Mouse (Mus musculus) forebrain, embryonic 14.5 days (tissue): ENCODE results near the gene Trim38. TPM values are rescaled to one million over a fixed set of nuclear protein-coding genes. Genes with fewer than 3 reads are reported as not detected.

ENCODE experiments used
- ATAC-seq: fragments of 200-750 bp; cut with Nextera tagmentation; 2 replicates; pipeline ENCODE4 v1.8.0; 2017; ENCODE audit warnings: mild to moderate bottlenecking, moderate library complexity
- DNase-seq: peaks from one replicate; pipeline ENCODE4 v3.0.0-alpha.2; 2015; ENCODE audit warnings: low spot score
- H3K27ac ChIP-seq: fragments of 300-500 bp; sonication (generic); 2 replicates; pipeline ENCODE4 v1.5.1; 2014; ENCODE audit warnings: low read depth, mild to moderate bottlenecking, control low read depth, low read length, moderate library complexity
- H3K27me3 ChIP-seq: fragments of 300-500 bp; sonication (generic); replicated peaks from 2 replicates; pipeline ENCODE4 v1.6.1; 2014; ENCODE audit warnings: low read length, control low read depth, mixed read lengths; ENCODE audit not compliant: control insufficient read depth, insufficient read depth
- H3K36me3 ChIP-seq: fragments of 300-500 bp; sonication (generic); 2 replicates; pipeline ENCODE4 v1.6.1; 2014; ENCODE audit warnings: low read length, control low read depth; ENCODE audit not compliant: control insufficient read depth, insufficient read depth
- H3K4me1 ChIP-seq: fragments of 300-500 bp; sonication (generic); 2 replicates; pipeline ENCODE4 v1.6.1; 2014; ENCODE audit warnings: antibody characterized with exemption, low read length, control low read depth; ENCODE audit not compliant: control insufficient read depth, insufficient read depth
- H3K4me2 ChIP-seq: fragments of 300-500 bp; sonication (generic); 2 replicates; pipeline ENCODE4 v1.6.1; 2014; ENCODE audit warnings: mild to moderate bottlenecking, control low read depth, low read length
- H3K4me3 ChIP-seq: fragments of 300-500 bp; sonication (generic); 2 replicates; pipeline ENCODE4 v1.5.1; 2014; ENCODE audit warnings: low read depth, low read length, control low read depth
- H3K9ac ChIP-seq: fragments of 300-500 bp; sonication (generic); 2 replicates; pipeline ENCODE4 v1.6.1; 2014; ENCODE audit warnings: mild to moderate bottlenecking, low read length, control low read depth, moderate library complexity
- H3K9me3 ChIP-seq: fragments of 300-500 bp; sonication (generic); replicated peaks from 2 replicates; pipeline ENCODE4 v1.6.1; 2016; ENCODE audit warnings: low read length, control low read depth, mixed read lengths; ENCODE audit not compliant: control insufficient read depth
- WGBS: fragments of 180-500 bp; shearing (Covaris S2); extraction: QIAGEN DNeasy Blood & Tissue Kit; methylation state at CpG from one replicate; pipeline ENCODE4 v1.1.7; 2014; 5-methylcytosine and 5-hydroxymethylcytosine counted together
- microRNA-seq: library from miRNA; unstranded; fragments of <30 nt; microRNA quantifications from one replicate; pipeline ENCODE4, GENCODE M21; 2016
- polyA plus RNA-seq: library from polyadenylated mRNA; unstranded; fragments of >200 nt; fragmentation: Nextera tagmentation; extraction: Ambion mirVana; gene quantifications from 2 replicates; pipeline ENCODE4 v1.2.1, GENCODE M21; 2014

Gene Trim38
- polyA plus RNA-seq, 1 experiment from 2014 or later: not detected

- H3K9ac ChIP-seq: no peak overlapping the region
- no peaks in the 10 kb centered on the region for H3K4me1 ChIP-seq
- H3K9me3 ChIP-seq: no peaks in the 10 kb centered on the region
- no peaks in the 10 kb centered on the region for H3K36me3 ChIP-seq
- H3K27me3 ChIP-seq: no peaks in the 10 kb centered on the region
- no peak overlapping the region for H3K4me2 ChIP-seq
- WGBS: 91% methylated on average over 5 of the region's 5 CpGs
- ATAC-seq (no peak), DNase-seq (no peak)
- H3K27ac ChIP-seq: no peak overlapping the region
- no peak overlapping the region for H3K4me3 ChIP-seq
Measured at GRCm38 (mm10) chr13:23834836-23835235, 65.1 kb downstream of the Trim38 start.

GRCm38 (mm10) chr13:23836630-23837029 is 66.9 kb downstream of the Trim38 start:
- Histone ChIP-seq H3K4me3 (no peak overlapping the region), H3K4me2 (no peak overlapping the region), H3K9me3 (no peaks in the 10 kb centered on the region), H3K27ac (no peak overlapping the region), H3K27me3 (no peaks in the 10 kb centered on the region), H3K9ac (no peak overlapping the region), H3K36me3 (no peaks in the 10 kb centered on the region), H3K4me1 (no peaks in the 10 kb centered on the region)
- ATAC-seq (no peak), DNase-seq (no peak)
- 93% methylated on average over 5 of the region's 5 CpGs for WGBS

DNA sequence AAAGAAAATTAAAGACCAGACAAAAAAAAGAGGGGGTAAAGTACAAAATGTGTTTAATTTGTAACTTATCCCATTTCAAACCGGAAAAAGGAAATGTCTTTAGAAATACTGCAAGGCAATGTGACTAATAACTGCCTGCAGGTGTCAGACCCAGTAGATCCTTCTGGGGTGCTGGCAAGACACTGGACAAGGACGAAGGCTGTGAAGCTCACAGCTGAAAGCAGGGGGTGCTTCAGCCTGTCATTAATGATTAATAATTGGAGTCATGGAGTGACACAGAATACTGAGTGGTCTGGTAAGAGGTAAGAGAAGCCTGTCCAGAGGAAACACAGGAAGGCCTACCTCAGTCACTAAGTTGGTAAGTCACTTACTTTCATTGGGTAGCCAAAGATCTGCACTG is 69.6 kb downstream of the Trim38 start, which contains the start of gene Slc17a3:
Gene Slc17a3, plus strand, starts transcription at position 127 of the 400 bp plus-strand sequence.
- DNase-seq (no peak), ATAC-seq (no peak)
- H3K9me3 ChIP-seq: no peaks in the 10 kb centered on the region
- H3K9ac ChIP-seq: no peak within 1 kb of the TSS
- 82% methylated on average over 2 of the region's 2 CpGs for WGBS
- H3K4me1 ChIP-seq: no peaks in the 10 kb centered on the region
- H3K36me3 ChIP-seq: no peaks in the 10 kb centered on the region
- H3K4me2 ChIP-seq: no peak within 1 kb of the TSS
- H3K4me3 ChIP-seq: no peak within 1 kb of the TSS
- no peaks in the 10 kb centered on the region for H3K27me3 ChIP-seq
- no peak within 1 kb of the TSS for H3K27ac ChIP-seq

Small RNA genes within 50 kb of the gene (microRNA-seq; reads per million reads assigned to microRNA genes)
- gene Gm44314: not detected
- gene Gm44484: not detected

Other genes starting within 250 kb of the Trim38 start
- 4.3 and 7.1 TPM in 2 replicates for gene Hist1h4h, start 238.9 kb upstream of the Trim38 start, polyA plus RNA-seq
- gene Hist1h2af, start 236.0 kb upstream of the Trim38 start, polyA plus RNA-seq: 1.9 and 4.4 TPM in 2 replicates
- gene Hist1h3g, start 234.5 kb upstream of the Trim38 start, polyA plus RNA-seq: 2.2 and 5.3 TPM in 2 replicates
- 0.30 and 0.32 TPM in 2 replicates for gene Hist1h2bh, start 226.5 kb upstream of the Trim38 start, polyA plus RNA-seq
- 0.62 and 0.89 TPM in 2 replicates for gene Hist1h3f, start 225.9 kb upstream of the Trim38 start, polyA plus RNA-seq
- gene Hist1h4f, start 218.3 kb upstream of the Trim38 start, polyA plus RNA-seq: not detected in 2 replicates
- gene Hist1h1d, start 216.7 kb upstream of the Trim38 start, polyA plus RNA-seq: 0.36 and 0.52 TPM in 2 replicates
- 3.4 and 5.7 TPM in 2 replicates for gene Hist1h3e, start 207.5 kb upstream of the Trim38 start, polyA plus RNA-seq
- gene Hist1h2ae, start 198.7 kb upstream of the Trim38 start, polyA plus RNA-seq: 65.4 and 105 TPM in 2 replicates
- 2.3 and 4.3 TPM in 2 replicates for gene Hist1h2bg, start 198.5 kb upstream of the Trim38 start, polyA plus RNA-seq
- 1.2 and 3.9 TPM in 2 replicates for gene Hist1h2bf, start 195.7 kb upstream of the Trim38 start, polyA plus RNA-seq
- gene Hist1h2ad, start 195.5 kb upstream of the Trim38 start, polyA plus RNA-seq: 2.2 and 3.2 TPM in 2 replicates
- 5.8 and 5.9 TPM in 2 replicates for gene Hist1h3d, start 194.2 kb upstream of the Trim38 start, polyA plus RNA-seq
- 61.0 and 106 TPM in 2 replicates for gene Hist1h4d, start 188.3 kb upstream of the Trim38 start, polyA plus RNA-seq
- 1.2 and 1.8 TPM in 2 replicates for gene Hist1h2be, start 148.8 kb upstream of the Trim38 start, polyA plus RNA-seq
- gene Hist1h1e, start 147.4 kb upstream of the Trim38 start, polyA plus RNA-seq: 12.2 and 17.8 TPM in 2 replicates
- gene Hist1h2ac, start 86.0 kb upstream of the Trim38 start, polyA plus RNA-seq: 0.91 and 1.3 TPM in 2 replicates
- gene Hist1h2bc, start 85.7 kb upstream of the Trim38 start, polyA plus RNA-seq: 32.2 and 39.5 TPM in 2 replicates
- not detected in 2 replicates for gene Hist1h1t, start 74.1 kb upstream of the Trim38 start, polyA plus RNA-seq
- 2.9 and 6.5 TPM in 2 replicates for gene Hist1h4c, start 71.5 kb upstream of the Trim38 start, polyA plus RNA-seq
- gene Hfe, start 59.1 kb upstream of the Trim38 start, polyA plus RNA-seq: 3.5 and 4.7 TPM in 2 replicates
- gene Hist1h1c, start 31.1 kb upstream of the Trim38 start, polyA plus RNA-seq: 16.9 and 25.2 TPM in 2 replicates
- 2.4 and 5.9 TPM in 2 replicates for gene Hist1h3c, start 24.3 kb upstream of the Trim38 start, polyA plus RNA-seq
- 1.3 and 1.5 TPM in 2 replicates for gene Hist1h2bb, start 23.2 kb upstream of the Trim38 start, polyA plus RNA-seq
- gene Hist1h2ab, start 18.8 kb upstream of the Trim38 start, polyA plus RNA-seq: 27.8 and 49.2 TPM in 2 replicates
- gene Hist1h3b, start 17.6 kb upstream of the Trim38 start, polyA plus RNA-seq: 2.3 and 9.6 TPM in 2 replicates
- 3.5 and 4.7 TPM in 2 replicates for gene Hist1h4b, start 12.9 kb upstream of the Trim38 start, polyA plus RNA-seq
- 0.97 TPM in 1 of 2 replicates, not detected in the other for gene Hist1h4a, start 8.7 kb upstream of the Trim38 start, polyA plus RNA-seq
- 2.0 and 4.7 TPM in 2 replicates for gene Hist1h3a, start 7.5 kb upstream of the Trim38 start, polyA plus RNA-seq
- 2.3 and 2.4 TPM in 2 replicates for gene Hist1h1a, start 6.2 kb upstream of the Trim38 start, polyA plus RNA-seq
- not detected in 2 replicates for gene Slc17a2, start 37.1 kb downstream of the Trim38 start, polyA plus RNA-seq
- gene Slc17a3, start 69.5 kb downstream of the Trim38 start, polyA plus RNA-seq: not detected in 2 replicates
- gene Slc17a1, start 97.8 kb downstream of the Trim38 start, polyA plus RNA-seq: not detected in 2 replicates
- not detected in 2 replicates for gene Slc17a4, start 145.1 kb downstream of the Trim38 start, polyA plus RNA-seq
- not detected in 2 replicates for gene Hist1h2ba, start 164.2 kb downstream of the Trim38 start, polyA plus RNA-seq
- not detected in 2 replicates for gene Hist1h2aa, start 164.5 kb downstream of the Trim38 start, polyA plus RNA-seq
- gene Scgn, start 221.3 kb downstream of the Trim38 start, polyA plus RNA-seq: 4.2 and 5.3 TPM in 2 replicates